Comparison of ENCODE assay signal across 9 mouse cellular contexts in the genomic region with DNA sequence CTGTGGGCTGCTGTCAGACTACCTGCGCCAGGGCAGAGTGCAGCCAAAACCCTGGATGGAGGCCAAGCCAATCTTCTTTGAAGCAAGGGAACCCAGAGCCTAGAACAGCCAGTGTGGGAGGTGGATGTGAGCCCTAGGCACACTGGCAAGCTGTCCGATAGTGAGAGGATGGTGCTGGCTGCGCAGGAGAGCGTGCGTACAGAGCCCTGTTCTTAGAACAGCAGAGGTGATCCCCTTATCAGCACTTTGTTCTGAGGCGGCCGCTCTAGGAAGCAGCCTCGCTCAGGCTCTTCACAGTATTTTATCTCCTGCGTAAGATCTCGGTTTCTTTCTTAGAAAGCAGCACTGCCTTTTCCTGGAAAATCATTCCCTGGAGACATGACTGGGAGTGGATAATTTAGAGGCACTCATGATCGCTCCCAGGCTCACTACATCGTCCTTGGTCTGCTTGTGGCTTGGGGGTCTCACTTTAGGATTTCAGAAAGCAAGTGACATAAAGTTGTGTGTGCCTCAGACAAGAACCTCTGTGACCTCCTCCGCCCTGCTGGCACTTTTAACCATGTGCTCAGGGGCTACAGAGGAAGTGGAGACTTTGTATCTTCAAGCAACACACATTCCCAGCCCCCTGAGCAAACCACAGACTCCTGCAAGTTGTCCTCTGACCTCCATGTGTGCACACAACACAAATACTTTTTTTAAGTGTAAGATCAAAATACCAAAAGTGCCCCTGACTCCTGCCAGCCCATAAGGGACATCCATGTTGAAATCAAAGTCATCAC.
DNase-seq lines count a peak whose midpoint lies in the region; ATAC-seq and TF ChIP-seq lines count a peak whose summit lies in the region.
"Had no signal": no experiment of that assay in that cellular context is flagged by ENCODE, and none has a peak within 500 bp of the region (broad histone marks: within the 10 kb centered on the region; RNA-seq: fewer than 3 reads in every experiment).

No protein-coding gene starts in this region.

- H3K4me1 ChIP-seq in liver, embryonic 13.5 days (replicated peaks), result peaks cover 34% of the 10 kb centered on the region

- ATAC-seq in frontal cortex, adult (ENCODE audit: low TSS enrichment), result peak; percentile 43; the same call in 1 of the 2 replicates
- peak; percentile 87 for ATAC-seq in liver, embryonic 13.5 days (ENCODE audit: low read depth)

- H3K4me2 ChIP-seq in liver, embryonic 13.5 days, result peak overlapping the region; percentile 11; the same call in 1 of the 2 replicates
- H3K4me2 ChIP-seq: midbrain, embryonic 11.5 days had no signal

- no peak for TF ChIP-seq CTCF in layer of hippocampus, adult 2 months (conservative IDR thresholded peaks at IDR 0.05)

- H3K4me3 ChIP-seq in liver, embryonic 13.5 days (replicated peaks), result no peak overlapping the region
- H3K4me3 ChIP-seq in layer of hippocampus, adult 2 months, result no peak overlapping the region

- peaks cover 9% of the 10 kb centered on the region; the same call in 1 of the 2 replicates for H3K27me3 ChIP-seq in liver, embryonic 13.5 days

- no peaks in the 10 kb centered on the region for H3K36me3 ChIP-seq in liver, embryonic 13.5 days

- 10% methylated on average over 13 of the region's 13 CpGs for WGBS in liver, embryonic 13.5 days (ENCODE audit: insufficient replicate concordance)

- no peak overlapping the region; the same call in 1 of the 2 replicates for H3K9ac ChIP-seq in liver, embryonic 13.5 days

- no peaks in the 10 kb centered on the region for H3K9me3 ChIP-seq in liver, embryonic 13.5 days (replicated peaks)

- H3K27ac ChIP-seq in liver, embryonic 13.5 days, result no peak overlapping the region
- no peak overlapping the region for H3K27ac ChIP-seq in layer of hippocampus, adult 2 months

- DNase-seq in frontal cortex, postnatal 10 days (ENCODE audit: low spot score in 2 of 2), result no peak
- DNase-seq in testis, postnatal 10 days (ENCODE audit: low spot score), result peak; percentile 54
- no peak for DNase-seq in testis, postnatal 14 days (ENCODE audit: low spot score)
- peak; percentile 32 for DNase-seq in liver, embryonic 13.5 days
- no peak for DNase-seq in layer of hippocampus, adult 2 months (ENCODE audit: low spot score in 2 of 2)
- DNase-seq in embryo, embryonic 11 days, result no peak
- DNase-seq in retina, postnatal 1 day, result no peak

Comparison
In these comparisons a context has a peak if more than half of its experiments do, and no peak if none do; other contexts are left out.
1. DNase-seq: peak in testis, postnatal 10 days (single experiment) and liver, embryonic 13.5 days (single experiment); none in frontal cortex, postnatal 10 days (0 of 2), testis, postnatal 14 days (single experiment), layer of hippocampus, adult 2 months (0 of 2), embryo, embryonic 11 days (single experiment) and retina, postnatal 1 day (single experiment).